24 mouse cellular contexts compared by ENCODE assay signal in the genomic region with DNA sequence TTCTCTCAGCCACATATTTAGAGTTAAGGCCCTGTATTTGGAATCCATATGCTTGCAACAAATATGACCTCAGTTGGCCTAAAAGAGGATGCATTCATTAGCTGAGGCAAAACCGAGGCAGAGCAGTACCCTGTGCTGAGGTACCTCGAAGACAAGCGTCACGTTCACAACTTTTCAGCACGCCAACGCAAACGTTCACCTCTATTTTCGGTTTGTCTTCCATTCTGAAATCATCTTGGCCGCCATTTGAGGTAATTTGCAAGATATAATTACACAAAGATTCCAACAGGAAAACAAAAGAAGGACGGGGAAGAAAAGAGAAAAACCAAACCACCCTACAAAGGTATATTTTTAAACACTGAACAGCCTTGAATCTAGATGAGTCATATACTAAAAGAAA.
A peak's percentile ranks its signal among the peaks of the same experiment; 100 is the strongest.
DNase-seq lines count a peak whose midpoint lies in the region; ATAC-seq and TF ChIP-seq lines count a peak whose summit lies in the region.
"Had no signal": no experiment of that assay in that cellular context is flagged by ENCODE, and none has a peak within 500 bp of the region (broad histone marks: within the 10 kb centered on the region; RNA-seq: fewer than 3 reads in every experiment).

No protein-coding gene starts in this region.

- H3K27ac ChIP-seq in olfactory bulb, adult 2 months (ENCODE audit: insufficient read depth, low read depth, low read length) = peak overlapping the region; percentile 44; the same call in 1 of the 2 replicates
- H3K27ac ChIP-seq: forebrain, embryonic 10.5 days; forebrain, embryonic 13.5 days; heart, embryonic 15.5 days; hindbrain, embryonic 10.5 days; hindbrain, embryonic 13.5 days had no signal

- peaks cover 5% of the 10 kb centered on the region; the same call in 1 of the 2 replicates for H3K4me1 ChIP-seq in olfactory bulb, adult 2 months (ENCODE audit: control insufficient read depth, insufficient read depth, low read length)
- H3K4me1 ChIP-seq: forebrain, embryonic 10.5 days; forebrain, embryonic 13.5 days; heart, embryonic 12.5 days; heart, embryonic 15.5 days; hindbrain, embryonic 10.5 days; hindbrain, embryonic 13.5 days had no signal

- DNase-seq in frontal cortex, postnatal 10 days (ENCODE audit: low spot score in 2 of 2) = no peak
- DNase-seq in right cerebral cortex, adult 2 months (ENCODE audit: low spot score in 2 of 2) = peak; percentile 27 to 41
- no peak for DNase-seq in right cerebral cortex, postnatal 14 days
- DNase-seq in cerebellum, postnatal 4 days (ENCODE audit: low spot score in 2 of 2) = no peak
- DNase-seq: adrenal gland, adult 2 months; adrenal gland, postnatal 14 days; cerebellum, adult 11-12 months; cerebellum, adult 8-10 months; cerebellum, postnatal 10 days; cerebellum, postnatal 36 days; gastrocnemius, postnatal 25 days; heart, adult 18-20 months; heart, postnatal 10 days; heart, postnatal 36 days had no signal

- 47% methylated on average over 10 of the region's 10 CpGs for WGBS in olfactory bulb, adult 2 months

- H3K4me3 ChIP-seq in olfactory bulb, adult 2 months (ENCODE audit: insufficient read depth, low read depth, low read length) = no peak overlapping the region
- H3K4me3 ChIP-seq: forebrain, embryonic 10.5 days; forebrain, embryonic 13.5 days; heart, embryonic 12.5 days; heart, embryonic 15.5 days; hindbrain, embryonic 10.5 days; hindbrain, embryonic 13.5 days had no signal

- TF ChIP-seq POLR2A in olfactory bulb, adult 2 months (IDR thresholded peaks at IDR 0.05; ENCODE audit: insufficient read depth, low read depth, low read length) = no peak

- no peak for TF ChIP-seq CTCF in olfactory bulb, adult 2 months (IDR thresholded peaks at IDR 0.05; ENCODE audit: insufficient read depth, low read depth, low read length)

- peak; percentile 76 for ATAC-seq in frontal cortex, adult (ENCODE audit: low TSS enrichment)
- ATAC-seq: forebrain, embryonic 13.5 days; forebrain, embryonic 16.5 days; hindbrain, embryonic 16.5 days had no signal

Comparison
In these comparisons a context has a peak if more than half of its experiments do, and no peak if none do; other contexts are left out.
1. DNase-seq: peak in right cerebral cortex, adult 2 months (2 of 2); none in frontal cortex, postnatal 10 days (0 of 2), right cerebral cortex, postnatal 14 days (single experiment) and cerebellum, postnatal 4 days (0 of 2).